Mouse (Mus musculus): ENCODE results near the gene Cnih1.
A peak's percentile ranks its signal among the peaks of the same experiment; 100 is the strongest.
"Not testable (repeated sequence)": the region's sequence is repeated elsewhere in the genome, so short reads cannot be mapped to it uniquely, and the experiment has no call there.

Gene Cnih1

GRCm38 (mm10) chr14:46787787-46788504 lies at the start of gene Cnih1:
Gene Cnih1 (minus strand): TSS chr14:46788411.
- Histone ChIP-seq H3K27me3 (ENCODE audit: control insufficient read depth, insufficient read depth, low read length, poor library complexity, severe bottlenecking) (no peaks in the 10 kb centered on the region), H3K36me3 (ENCODE audit: control insufficient read depth, insufficient read depth, low read length, poor library complexity, severe bottlenecking) (no peaks in the 10 kb centered on the region)
- DNase-seq (ENCODE audit: low read depth, low spot score), result peak; percentile 94

GRCm38 (mm10) chr14:46832354-46833272 lies 44.4 kb upstream of the Cnih1 start:
- Histone ChIP-seq H3K36me3 (ENCODE audit: control insufficient read depth, insufficient read depth, low read length, poor library complexity, severe bottlenecking) (no peaks in the 10 kb centered on the region; the same call in 1 of the 2 replicates), H3K27me3 (ENCODE audit: control insufficient read depth, insufficient read depth, low read length, poor library complexity, severe bottlenecking) (no peaks in the 10 kb centered on the region)
- DNase-seq (ENCODE audit: low read depth, low spot score), result peak; percentile 18

GRCm38 (mm10) chr14:46831837-46832333 lies 43.7 kb upstream of the Cnih1 start, which contains the start of gene Cgrrf1:
Gene Cgrrf1 (plus strand): TSS chr14:46832125.
- peak; percentile 95 for DNase-seq (ENCODE audit: low read depth, low spot score)
- no peaks in the 10 kb centered on the region for H3K27me3 ChIP-seq (ENCODE audit: control insufficient read depth, insufficient read depth, low read length, poor library complexity, severe bottlenecking)
- no peaks in the 10 kb centered on the region; the same call in 1 of the 2 replicates for H3K36me3 ChIP-seq (ENCODE audit: control insufficient read depth, insufficient read depth, low read length, poor library complexity, severe bottlenecking)

GRCm38 (mm10) chr14:46831295-46831694 lies 43.1 kb upstream of the Cnih1 start:
- no peaks in the 10 kb centered on the region for H3K27me3 ChIP-seq (ENCODE audit: control insufficient read depth, insufficient read depth, low read length, poor library complexity, severe bottlenecking)
- H3K36me3 ChIP-seq (ENCODE audit: control insufficient read depth, insufficient read depth, low read length, poor library complexity, severe bottlenecking), result no peaks in the 10 kb centered on the region; the same call in 1 of the 2 replicates
- peak; percentile 20 for DNase-seq (ENCODE audit: low read depth, low spot score)

- no peaks in the 10 kb centered on the region; the same call in 1 of the 2 replicates for H3K36me3 ChIP-seq (ENCODE audit: control insufficient read depth, insufficient read depth, low read length, poor library complexity, severe bottlenecking)
- DNase-seq (ENCODE audit: low read depth, low spot score), result no peak
- no peaks in the 10 kb centered on the region for H3K27me3 ChIP-seq (ENCODE audit: control insufficient read depth, insufficient read depth, low read length, poor library complexity, severe bottlenecking)
These were observed 39.2 kb upstream of the Cnih1 start for GRCm38 (mm10) chr14:46827430-46827829.

GRCm38 (mm10) chr14:46823996-46824395 lies 35.8 kb upstream of the Cnih1 start:
- no peaks in the 10 kb centered on the region for H3K36me3 ChIP-seq (ENCODE audit: control insufficient read depth, insufficient read depth, low read length, poor library complexity, severe bottlenecking)
- no peaks in the 10 kb centered on the region for H3K27me3 ChIP-seq (ENCODE audit: control insufficient read depth, insufficient read depth, low read length, poor library complexity, severe bottlenecking)
- DNase-seq (ENCODE audit: low read depth, low spot score), result no peak

GRCm38 (mm10) chr14:46821873-46822716 lies 33.9 kb upstream of the Cnih1 start, which contains the start of gene Gmfb:
Gene Gmfb (minus strand): TSS chr14:46822242.
- Histone ChIP-seq H3K27me3 (ENCODE audit: control insufficient read depth, insufficient read depth, low read length, poor library complexity, severe bottlenecking) (no peaks in the 10 kb centered on the region), H3K36me3 (ENCODE audit: control insufficient read depth, insufficient read depth, low read length, poor library complexity, severe bottlenecking) (no peaks in the 10 kb centered on the region)
- DNase-seq (ENCODE audit: low read depth, low spot score), result peak; percentile 95

- no peaks in the 10 kb centered on the region for H3K27me3 ChIP-seq (ENCODE audit: control insufficient read depth, insufficient read depth, low read length, poor library complexity, severe bottlenecking)
- DNase-seq (ENCODE audit: low read depth, low spot score), result peak; percentile 55
- H3K36me3 ChIP-seq (ENCODE audit: control insufficient read depth, insufficient read depth, low read length, poor library complexity, severe bottlenecking), result no peaks in the 10 kb centered on the region; the same call in 1 of the 2 replicates
These were observed 33.2 kb upstream of the Cnih1 start for GRCm38 (mm10) chr14:46821271-46821872.

GRCm38 (mm10) chr14:46819961-46820360 lies 31.8 kb upstream of the Cnih1 start:
- DNase-seq (ENCODE audit: low read depth, low spot score); H3K36me3 ChIP-seq (ENCODE audit: control insufficient read depth, insufficient read depth, low read length, poor library complexity, severe bottlenecking); H3K27me3 ChIP-seq (ENCODE audit: control insufficient read depth, insufficient read depth, low read length, poor library complexity, severe bottlenecking): not testable (repeated sequence)

GRCm38 (mm10) chr14:46818743-46819142 lies 30.5 kb upstream of the Cnih1 start:
- DNase-seq (ENCODE audit: low read depth, low spot score), result no peak
- Histone ChIP-seq H3K36me3 (ENCODE audit: control insufficient read depth, insufficient read depth, low read length, poor library complexity, severe bottlenecking) (peaks cover 4% of the 10 kb centered on the region), H3K27me3 (ENCODE audit: control insufficient read depth, insufficient read depth, low read length, poor library complexity, severe bottlenecking) (no peaks in the 10 kb centered on the region)

GRCm38 (mm10) chr14:46816916-46817622 lies 28.9 kb upstream of the Cnih1 start:
- H3K27me3 ChIP-seq (ENCODE audit: control insufficient read depth, insufficient read depth, low read length, poor library complexity, severe bottlenecking), result no peaks in the 10 kb centered on the region
- DNase-seq (ENCODE audit: low read depth, low spot score), result no peak

GRCm38 (mm10) chr14:46815640-46816039 lies 27.4 kb upstream of the Cnih1 start:
- H3K36me3 ChIP-seq (ENCODE audit: control insufficient read depth, insufficient read depth, low read length, poor library complexity, severe bottlenecking), result peaks cover 8% of the 10 kb centered on the region
- H3K27me3 ChIP-seq (ENCODE audit: control insufficient read depth, insufficient read depth, low read length, poor library complexity, severe bottlenecking), result no peaks in the 10 kb centered on the region
- DNase-seq (ENCODE audit: low read depth, low spot score), result no peak

More at GRCm38 (mm10) chr14:46816916-46817622, 28.9 kb upstream of the Cnih1 start:
- H3K36me3 ChIP-seq (ENCODE audit: control insufficient read depth, insufficient read depth, low read length, poor library complexity, severe bottlenecking), result peaks cover 8% of the 10 kb centered on the region

- DNase-seq (ENCODE audit: low read depth, low spot score), result peak; percentile 71
- H3K36me3 ChIP-seq (ENCODE audit: control insufficient read depth, insufficient read depth, low read length, poor library complexity, severe bottlenecking), result peaks cover under 1% of the 10 kb centered on the region; the same call in 1 of the 2 replicates
- H3K27me3 ChIP-seq (ENCODE audit: control insufficient read depth, insufficient read depth, low read length, poor library complexity, severe bottlenecking), result no peaks in the 10 kb centered on the region
These were observed 19.7 kb upstream of the Cnih1 start for GRCm38 (mm10) chr14:46807927-46808326.

Data from splenic B cell, adult 2 months (primary cell).